Mouse (Mus musculus): ENCODE measurements at regions not wholly inside any gene's neighbourhood (a gene's known extent, or its start where the extent isn't known, plus 50 kb on each side); places are given as distances from the start of the nearest gene placed in this dataset.
A peak's percentile ranks its signal among the peaks of the same experiment; 100 is the strongest.

- DNase-seq (ENCODE audit: low read depth, low spot score), result no peak
Observed at GRCm38 (mm10) chr13:107700268-107701139, 343.7 kb upstream of the Smim15 start.

DNA sequence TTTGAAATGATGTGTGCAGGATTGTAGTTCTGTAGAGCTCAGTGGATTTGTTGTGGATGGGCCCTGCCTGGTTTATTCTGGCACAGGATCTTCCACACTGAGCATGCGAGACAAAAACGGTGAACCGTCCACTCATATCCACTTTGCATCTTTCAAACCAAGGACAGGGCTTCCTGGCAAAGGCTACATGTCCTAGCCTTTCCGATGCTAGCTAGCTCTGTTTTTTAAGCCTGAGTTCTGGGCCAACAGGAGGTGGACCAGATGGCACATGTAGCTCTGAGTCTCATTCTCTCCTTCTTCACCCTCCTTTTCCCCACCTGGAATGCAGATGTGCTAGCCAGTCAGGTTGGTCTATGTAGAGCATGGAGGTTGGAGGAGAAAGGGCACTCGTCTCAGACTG, 345.0 kb upstream of the Smim15 start:
- no peak for DNase-seq (ENCODE audit: low read depth, low spot score)

GRCm38 (mm10) chr13:107698345-107698744, 345.9 kb upstream of the Smim15 start:
- no peak for DNase-seq (ENCODE audit: low read depth, low spot score)

DNA sequence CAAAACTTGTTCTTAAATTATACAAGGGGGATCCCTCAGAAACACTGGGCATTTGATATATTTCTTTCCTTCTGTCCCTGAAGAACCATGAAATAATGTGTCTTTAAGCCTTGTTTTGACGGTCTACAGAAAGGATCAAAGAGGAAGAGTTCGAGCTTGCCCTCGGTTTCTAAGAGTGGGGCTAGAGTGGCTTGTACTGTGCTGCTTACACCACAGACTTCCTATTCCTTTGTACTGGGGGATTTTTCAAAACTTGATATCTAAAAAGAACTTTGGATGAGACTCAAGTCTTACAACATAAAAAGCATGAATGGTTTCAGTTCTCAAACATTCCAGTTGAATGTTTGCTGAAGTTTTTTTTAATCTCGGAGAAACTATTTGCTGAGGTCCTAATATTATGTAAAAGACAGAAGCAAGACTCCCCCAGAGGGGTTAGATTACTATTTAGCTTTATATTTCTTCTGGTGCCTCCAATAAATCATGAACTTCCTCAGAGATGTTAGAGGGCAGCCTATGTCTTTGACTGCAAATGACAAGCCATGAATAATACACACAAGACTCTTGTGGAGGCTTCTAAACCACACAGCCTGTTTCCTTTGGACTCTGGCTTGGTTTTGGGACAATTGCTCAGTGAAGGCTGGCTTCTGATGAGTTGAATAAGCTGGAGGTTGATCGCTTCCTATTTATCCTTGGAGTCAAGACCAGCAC, 352.0 kb upstream of the Smim15 start:
- no peak for DNase-seq (ENCODE audit: low read depth, low spot score)

- DNase-seq (ENCODE audit: low read depth, low spot score), result no peak
Observed at GRCm38 (mm10) chr13:107688972-107689371, 355.3 kb upstream of the Smim15 start.

DNA sequence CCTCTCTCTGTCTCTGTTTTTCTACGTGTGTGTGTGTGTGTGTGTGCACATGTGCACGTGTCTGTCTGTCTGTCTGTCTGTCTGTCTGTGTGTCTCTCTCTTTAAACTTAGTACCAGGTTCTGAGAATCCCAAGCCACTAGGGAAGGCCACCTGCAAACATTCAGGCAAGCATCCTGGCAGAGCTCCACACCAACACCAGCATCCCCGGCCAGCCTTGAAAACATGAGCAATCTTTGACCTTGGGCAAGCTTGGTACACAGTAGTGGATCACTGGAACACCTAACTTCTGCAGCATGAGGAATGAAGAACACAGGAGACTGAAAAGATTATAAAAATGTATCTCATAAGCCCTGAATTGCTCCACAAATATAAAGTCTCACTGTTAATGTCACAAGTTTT, 359.0 kb upstream of the Smim15 start:
- DNase-seq (ENCODE audit: low read depth, low spot score), result no peak

GRCm38 (mm10) chr13:107683909-107684308, 360.3 kb upstream of the Smim15 start:
- DNase-seq (ENCODE audit: low read depth, low spot score), result no peak

DNA sequence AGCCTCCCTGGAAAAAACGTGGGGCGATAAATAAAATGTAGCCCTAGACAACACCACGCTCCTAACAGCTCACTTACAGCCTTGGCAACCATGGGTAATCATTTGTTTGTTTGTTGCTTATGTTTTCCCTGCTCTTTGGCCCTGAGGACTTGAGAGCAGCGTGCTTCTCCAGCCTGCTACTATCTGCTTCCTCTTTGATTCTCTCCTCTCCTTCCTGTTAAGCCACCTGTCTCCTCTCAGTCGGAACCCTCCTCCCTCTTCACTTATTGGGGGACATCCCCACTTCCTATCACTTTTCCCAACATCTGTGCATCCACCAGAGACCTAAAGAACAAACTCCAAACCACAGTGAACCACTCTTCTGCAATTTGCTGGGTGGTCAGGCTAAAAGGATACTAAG, 362.5 kb upstream of the Smim15 start:
- DNase-seq (ENCODE audit: low read depth, low spot score), result no peak

- no peak for DNase-seq (ENCODE audit: low read depth, low spot score)
Observed at GRCm38 (mm10) chr13:107678860-107679259, 365.4 kb upstream of the Smim15 start.

GRCm38 (mm10) chr13:107677091-107677470, 367.2 kb upstream of the Smim15 start:
- peak; percentile 21 for DNase-seq (ENCODE audit: low read depth, low spot score)

GRCm38 (mm10) chr13:107676310-107677090, 367.7 kb upstream of the Smim15 start:
- DNase-seq (ENCODE audit: low read depth, low spot score), result peak; percentile 55

DNA sequence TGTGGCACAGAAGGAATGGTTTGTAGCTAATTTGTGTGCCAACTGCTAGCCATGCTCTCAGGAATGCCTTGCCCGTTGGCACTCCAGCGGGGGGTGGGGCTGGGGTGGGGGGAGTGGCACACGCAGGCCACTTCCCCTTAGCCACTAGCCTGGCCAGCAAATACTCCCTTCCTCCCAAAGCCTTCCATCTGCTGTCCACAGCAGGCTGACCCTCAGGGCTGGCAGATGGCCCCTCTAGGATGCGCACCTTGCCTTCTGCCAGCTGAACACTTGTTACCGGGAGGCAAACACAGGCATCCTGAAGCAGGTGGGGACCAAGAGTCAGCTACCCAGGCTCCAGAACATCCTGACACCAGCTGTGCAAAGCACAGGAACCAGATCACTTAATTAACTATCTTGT, 372.1 kb upstream of the Smim15 start:
- DNase-seq (ENCODE audit: low read depth, low spot score), result no peak

- no peak for DNase-seq (ENCODE audit: low read depth, low spot score)
Observed at GRCm38 (mm10) chr13:107668509-107668908, 375.7 kb upstream of the Smim15 start.

DNA sequence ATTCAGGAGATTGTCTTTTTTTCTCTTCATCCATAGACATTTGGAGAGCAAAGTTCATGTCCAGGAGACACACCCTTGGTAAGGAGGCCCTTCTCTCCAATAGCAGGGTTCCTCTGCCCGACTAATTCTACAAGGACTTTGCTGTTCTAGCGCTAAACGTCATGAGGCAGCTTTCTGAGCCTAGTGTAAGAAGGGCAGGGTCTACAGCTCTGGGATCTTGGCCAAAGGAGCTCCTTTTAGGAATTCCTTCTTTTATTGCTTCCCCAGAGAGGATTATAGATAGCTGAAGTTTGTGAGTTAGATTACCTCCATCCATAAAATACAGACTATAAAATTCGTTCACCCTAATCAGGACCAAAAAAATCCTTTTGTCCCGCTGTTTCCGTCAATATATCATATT, 378.5 kb upstream of the Smim15 start:
- DNase-seq (ENCODE audit: low read depth, low spot score), result no peak

DNA sequence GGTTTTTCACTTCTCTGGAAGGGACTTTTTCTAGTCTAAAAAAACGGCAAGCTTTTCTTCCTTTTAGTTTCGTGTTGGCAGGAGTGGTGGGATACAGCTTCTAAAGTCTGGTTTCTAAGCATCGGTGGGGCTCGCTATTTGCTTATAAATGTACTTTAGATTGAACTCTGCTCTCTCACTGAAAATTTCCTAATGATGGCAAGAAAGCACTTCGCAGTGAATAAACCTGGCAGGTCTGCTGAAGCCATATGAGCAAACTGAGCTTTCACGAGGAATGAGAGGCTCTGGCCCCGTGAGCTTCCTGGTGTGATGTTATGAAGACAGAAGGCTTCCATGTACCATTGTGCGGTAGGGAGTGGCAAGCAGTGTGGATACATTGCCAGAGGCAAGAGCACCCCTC, 380.0 kb upstream of the Smim15 start:
- no peak for DNase-seq (ENCODE audit: low read depth, low spot score)

DNA sequence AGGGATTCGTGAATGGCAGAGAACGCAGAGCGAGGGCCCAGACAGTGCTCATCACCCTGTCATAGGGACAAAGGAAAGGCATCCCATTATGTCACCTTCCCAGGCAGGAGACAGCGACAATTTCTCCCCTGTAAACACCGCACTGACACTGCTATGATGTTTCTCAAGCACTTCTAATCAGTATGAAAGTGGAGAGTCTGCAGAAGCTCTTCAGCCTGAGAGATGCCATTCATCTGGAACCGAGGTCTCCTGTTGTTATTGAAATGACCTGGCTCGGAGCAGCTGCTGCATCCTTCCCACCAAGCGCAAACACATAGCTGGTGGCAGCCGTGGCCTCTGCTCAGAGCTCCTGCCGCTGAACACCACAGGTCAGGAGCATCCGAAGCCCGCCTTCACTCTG, 380.5 kb upstream of the Smim15 start:
- peak; percentile 71 for DNase-seq (ENCODE audit: low read depth, low spot score)

- peak; percentile 50 for DNase-seq (ENCODE audit: low read depth, low spot score)
Observed at GRCm38 (mm10) chr13:107661414-107661813, 382.8 kb upstream of the Smim15 start.

DNA sequence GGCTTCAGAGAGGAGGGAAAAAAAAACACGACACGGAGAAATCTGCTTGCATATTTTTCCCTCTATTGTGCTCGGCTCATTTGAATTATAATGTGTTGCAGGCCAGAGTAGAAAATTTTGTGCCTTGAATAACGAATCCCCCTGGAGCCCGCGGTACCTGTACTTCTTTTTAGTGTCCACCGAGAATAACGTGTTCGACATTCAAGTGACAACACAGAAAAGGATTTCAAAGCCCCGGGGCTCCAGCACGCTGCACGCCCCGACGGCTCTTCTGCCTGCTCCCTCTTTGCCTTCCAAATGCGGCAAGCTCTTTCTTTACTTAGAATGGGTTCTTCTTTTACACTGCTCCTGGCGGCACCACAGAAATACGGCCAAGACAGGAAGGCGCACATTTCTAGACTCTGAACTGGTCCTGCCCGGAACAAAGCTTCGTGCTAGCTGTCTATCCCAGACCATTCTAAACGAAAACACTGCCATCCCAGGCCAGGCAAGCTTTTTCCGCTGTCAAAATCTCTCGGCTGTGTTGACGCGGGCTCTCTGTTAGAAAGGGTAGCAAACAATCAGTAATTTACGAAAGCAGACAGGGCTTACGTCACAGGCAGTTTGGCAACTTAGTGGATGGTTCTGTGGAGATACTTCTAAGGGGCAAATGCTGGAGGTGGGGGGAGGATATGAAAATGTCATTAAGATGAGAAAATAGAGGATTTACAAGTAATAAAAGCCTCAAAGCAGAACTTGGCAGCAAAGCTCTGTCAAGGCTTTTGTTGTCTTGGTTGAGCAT, 398.2 kb upstream of the Smim15 start:
- DNase-seq (ENCODE audit: low read depth, low spot score), result peak; percentile 62

DNA sequence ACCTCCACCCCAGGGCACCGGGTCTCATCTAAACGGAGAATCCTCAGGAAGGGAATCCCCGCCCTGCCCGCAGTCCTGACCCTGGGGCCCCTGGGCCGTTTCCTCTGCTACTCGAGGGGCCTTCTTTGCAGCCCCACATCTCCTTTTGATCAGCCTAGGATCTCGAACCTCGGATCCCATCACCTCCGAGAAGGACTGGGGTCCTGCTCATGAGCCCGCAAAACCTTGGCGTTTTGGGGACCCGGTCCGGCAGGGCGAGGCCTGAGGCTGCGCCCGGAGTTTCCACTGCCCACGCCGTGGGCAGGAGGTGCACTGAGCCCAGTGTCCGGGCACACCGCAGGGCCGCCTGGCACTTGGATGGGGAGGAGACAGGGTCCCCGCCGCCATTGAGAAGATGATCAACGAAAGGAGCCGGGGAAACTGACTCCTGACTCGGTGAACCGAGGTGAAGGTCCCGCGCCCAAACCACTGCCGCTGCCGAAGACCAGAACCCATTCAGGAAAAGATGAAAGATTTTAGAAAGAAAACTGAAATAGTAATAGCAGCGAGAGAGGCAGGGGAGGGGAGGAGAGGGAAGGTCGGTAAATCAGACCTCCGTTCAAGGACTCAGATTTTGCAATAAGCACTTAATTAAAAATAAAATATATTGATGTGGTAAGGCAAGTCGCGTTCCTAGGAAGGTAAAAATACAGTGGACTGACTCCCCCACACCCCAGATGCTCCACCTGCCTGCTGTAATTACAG, 399.0 kb upstream of the Smim15 start:
- peak; percentile 13 for DNase-seq (ENCODE audit: low read depth, low spot score)

DNA sequence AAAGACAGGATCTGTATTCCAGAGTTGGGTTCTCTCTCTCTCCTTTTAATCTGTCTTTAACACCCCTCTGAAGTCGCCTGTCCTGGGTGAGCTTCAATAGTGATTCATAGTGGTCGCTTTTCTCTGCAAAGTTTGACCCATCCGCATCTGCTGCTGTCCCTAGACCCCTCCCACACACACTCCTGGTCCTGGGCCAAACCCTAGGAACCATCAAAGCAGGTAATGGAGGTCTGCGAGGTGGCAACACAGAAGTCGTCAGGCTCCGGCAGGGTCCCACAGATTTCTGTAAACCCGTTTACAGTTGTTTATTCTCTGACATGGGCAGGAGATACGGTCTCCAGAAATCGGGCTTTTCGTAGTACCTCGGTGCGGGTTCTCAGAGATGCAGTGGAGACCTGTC, 399.5 kb upstream of the Smim15 start:
- peak; percentile 33 for DNase-seq (ENCODE audit: low read depth, low spot score)
